Mouse (Mus musculus): ENCODE measurements around the gene Cenpp.

Gene Cenpp

DNA sequence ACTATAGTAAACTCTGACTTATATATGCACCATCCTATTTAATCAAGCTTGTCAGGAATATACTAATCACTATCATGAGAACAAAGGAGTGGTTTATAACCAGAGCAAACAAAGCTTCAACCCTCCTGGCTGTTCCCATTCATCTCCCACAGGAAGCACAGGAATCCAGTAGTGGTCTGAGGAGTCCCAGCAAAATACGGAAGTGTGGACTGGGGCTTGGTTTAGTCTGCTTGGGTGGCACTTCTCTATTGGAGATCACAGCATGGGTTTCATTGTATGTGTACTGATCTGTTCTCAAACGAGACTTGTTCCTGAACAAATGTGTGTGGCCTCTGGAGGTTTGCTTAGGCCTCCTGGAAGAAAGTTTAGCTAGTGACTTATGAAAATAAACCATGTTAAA is 133.8 kb downstream of the Cenpp start:
- no peak for DNase-seq (ENCODE audit: low spot score)

DNA sequence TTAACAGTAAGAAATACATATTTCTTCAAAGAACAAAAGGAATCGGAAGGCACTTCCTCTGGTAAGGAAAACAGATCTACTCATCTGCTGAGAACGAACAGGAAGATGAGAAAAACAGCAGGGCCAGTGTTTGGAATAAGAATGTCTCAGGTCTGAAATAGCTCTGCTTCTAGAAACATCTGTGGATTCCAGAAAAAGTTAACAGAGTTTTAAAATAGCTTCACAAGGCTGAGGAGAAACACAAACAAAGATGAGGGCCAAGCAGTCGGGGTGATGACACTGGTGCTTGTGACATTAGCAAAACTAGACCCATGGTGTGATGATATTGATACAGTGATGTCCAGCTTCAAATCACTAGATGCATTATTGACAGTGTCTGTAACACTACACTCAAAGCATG is 145.4 kb downstream of the Cenpp start:
- DNase-seq (ENCODE audit: low spot score): no peak

DNA sequence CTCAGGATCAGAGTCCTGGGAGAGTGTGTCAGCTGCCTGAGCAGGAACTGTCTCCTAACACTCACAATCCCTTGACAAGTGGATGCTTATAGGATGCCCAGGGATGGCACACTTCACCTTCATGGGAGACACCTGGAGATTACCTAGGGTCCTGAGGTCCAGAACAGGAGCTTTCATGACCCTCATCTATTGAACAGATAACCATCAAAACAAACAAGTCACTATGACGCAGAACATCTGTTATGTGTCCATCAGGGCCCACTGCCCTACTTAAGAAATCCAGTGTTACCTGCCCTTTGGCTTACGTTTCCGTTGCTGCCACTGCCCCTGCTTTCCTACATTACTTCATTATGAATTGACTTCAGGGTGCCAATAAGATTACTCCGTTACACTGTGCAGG is 146.8 kb downstream of the Cenpp start:
- no peak for DNase-seq (ENCODE audit: low spot score)

DNA sequence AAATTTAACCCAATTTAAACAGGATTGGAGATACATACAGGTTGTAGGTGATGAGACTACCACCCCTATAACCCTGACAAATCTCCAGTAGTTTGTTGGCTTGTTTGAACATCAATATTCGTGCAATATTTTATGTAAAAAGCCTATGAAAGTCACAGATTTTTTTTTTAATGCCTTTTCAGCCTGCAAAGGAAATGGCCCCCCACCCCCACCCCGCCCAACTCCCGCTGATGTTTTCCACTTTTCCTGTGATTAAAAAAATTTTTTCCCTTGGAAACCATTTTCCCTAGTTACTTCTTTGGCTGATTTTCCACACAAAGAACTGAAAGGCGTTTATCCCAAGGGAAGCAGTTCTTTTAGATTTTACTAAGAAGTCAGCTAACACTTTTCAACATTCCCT is 148.1 kb downstream of the Cenpp start, which contains the start of gene Ecm2:
Gene Ecm2, plus strand, starts transcription at position 301 of the 400 bp plus-strand sequence.
- no peak for DNase-seq (ENCODE audit: low spot score)

DNA sequence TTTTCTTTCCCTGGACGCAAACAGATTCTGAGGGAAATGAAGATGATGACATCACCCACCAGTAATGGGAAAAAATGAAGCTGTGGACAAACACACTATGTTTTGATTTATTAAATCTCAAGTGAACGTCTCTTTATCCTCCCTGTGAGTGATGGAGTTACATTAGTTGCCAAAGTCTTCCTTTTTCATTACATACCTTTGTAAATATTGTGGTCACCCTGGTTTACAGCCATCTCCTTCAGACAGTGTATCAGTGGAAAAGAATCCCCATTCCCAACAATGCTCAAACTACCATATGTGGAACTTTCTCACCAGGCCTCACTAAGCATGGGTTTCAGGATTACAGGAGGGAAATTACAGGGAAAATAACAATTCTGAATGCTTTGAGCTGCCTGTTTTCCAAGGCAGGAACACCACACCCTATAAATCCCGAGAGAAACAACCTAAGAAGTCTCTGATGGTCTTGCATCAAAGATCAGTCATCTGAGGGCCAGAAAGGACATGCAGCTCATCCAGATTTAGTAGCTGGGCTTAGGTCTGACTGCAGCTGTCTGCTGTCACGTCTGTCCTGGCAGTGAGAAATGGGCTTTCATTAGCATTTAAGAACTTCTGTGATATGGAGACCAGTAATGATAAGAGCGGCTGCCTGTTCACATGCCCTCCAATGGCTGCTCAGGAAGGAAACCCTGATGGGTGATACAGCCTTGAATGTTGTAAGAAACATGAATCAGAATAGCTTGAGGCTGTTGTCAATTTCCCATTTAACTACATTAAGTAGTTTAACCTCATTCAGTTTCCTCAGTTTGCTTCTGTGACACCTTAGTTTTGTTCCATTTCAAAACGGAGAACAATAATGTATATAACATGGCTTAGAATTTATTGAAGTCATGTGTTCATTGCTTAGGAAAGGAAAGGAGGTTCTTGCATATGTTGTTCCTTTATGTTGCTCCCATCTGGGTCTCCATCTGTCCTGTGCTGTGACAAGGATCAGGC is 159.9 kb downstream of the Cenpp start, which contains the start of gene Tes3-ps:
Gene Tes3-ps, plus strand, starts transcription at position 943 of the 993 bp plus-strand sequence.
- no peak for DNase-seq (ENCODE audit: low spot score)

DNA sequence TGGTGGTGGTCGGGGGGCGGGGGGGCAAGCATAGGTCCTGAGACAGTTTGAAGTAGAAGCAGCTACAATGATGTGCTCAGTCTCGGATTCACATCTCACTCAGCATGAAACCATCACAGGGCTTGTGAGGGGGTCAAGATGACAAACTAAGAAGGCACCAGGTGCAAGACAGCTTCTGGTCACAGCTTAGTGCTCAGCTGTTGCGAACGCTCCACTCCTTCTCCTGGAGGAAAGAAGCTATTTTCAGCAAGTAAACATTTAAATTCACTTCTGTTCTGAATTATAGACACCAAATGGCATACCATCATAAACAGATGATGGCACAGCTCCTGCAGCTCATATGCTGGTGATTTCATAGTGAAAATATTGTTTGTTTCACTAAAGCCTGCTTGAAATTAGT is 167.2 kb downstream of the Cenpp start:
- DNase-seq (ENCODE audit: low spot score): no peak

DNA sequence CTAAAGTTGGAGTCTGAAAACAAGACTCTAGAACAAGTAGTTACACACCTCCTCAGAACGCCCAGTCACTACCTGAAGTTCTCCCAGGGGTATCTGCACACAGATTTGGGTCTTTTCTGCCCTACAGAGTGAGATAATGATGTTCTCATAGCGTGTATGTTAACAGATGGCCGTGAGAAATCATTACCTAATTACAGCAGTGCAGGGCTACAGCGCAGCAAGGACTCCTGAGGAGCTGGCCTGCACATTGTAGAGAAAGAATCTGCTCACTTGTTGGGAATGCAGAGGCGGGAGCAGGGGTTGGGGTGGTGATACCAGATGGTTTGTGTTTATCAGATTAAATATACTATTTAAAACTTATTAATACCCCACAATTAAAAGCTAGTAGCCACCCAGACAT is 172.0 kb downstream of the Cenpp start:
- no peak for DNase-seq (ENCODE audit: low spot score)

DNA sequence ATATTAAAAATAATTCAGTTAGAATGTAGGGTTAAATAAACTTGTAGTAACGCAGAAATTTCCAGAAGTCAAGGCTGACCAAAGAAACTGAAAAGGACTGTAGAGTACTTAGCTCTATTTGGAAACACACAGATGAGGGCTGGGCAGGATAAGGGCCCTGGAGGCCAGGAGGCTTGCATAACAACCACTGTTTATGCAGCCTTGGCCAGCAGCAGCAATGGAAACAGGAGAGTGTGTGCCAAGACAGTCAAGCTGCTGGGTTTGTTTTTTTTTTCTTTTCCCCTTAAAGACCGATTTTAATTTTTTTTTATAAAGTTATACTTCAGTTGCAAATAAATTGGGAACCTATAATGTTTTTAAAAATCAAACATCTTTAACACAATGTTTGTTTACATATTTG is 172.5 kb downstream of the Cenpp start:
- DNase-seq (ENCODE audit: low spot score): peak; percentile 62

DNA sequence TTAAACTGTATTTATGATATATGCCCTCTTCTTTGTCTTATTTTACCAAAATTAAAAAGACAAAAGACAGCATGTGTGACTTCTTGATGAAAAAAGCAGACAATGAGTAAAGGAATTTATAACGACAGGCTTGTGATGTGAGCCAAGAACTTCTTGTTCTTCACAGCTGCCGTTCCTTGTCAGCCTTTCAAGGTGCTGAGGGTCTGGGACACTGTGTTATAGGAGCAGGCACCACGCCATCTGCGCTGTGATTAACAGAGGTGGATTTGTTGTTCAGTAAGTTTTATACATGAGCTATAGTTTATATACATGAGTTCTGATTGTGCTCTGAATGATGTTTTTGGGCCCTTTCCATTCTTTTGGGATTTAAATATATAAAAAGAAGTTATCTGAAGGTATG is 173.2 kb downstream of the Cenpp start:
- DNase-seq (ENCODE audit: low spot score): peak; percentile 71

DNA sequence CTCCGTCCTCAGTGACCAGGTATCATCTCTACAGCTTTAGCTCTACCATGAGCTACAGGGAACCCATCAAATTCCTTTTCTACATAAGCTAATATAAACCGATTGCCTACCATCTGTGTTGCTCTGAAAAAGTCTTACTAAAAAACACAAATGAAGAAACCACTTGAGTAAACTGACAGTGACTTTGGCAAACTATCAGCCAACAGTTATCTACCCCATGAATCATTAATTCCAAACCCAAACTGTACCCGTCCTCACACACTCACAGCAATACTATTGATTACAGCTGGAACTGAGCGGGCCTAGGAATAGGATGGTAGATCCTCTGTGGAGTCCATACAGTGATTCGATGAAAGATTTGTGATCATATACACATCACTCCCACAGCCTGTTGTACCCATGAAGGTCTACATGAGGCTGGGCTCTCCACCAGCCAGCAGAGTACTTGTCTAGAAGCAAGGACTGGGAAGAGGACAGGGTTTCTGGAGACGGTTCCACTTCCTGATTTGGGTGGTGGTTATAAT is 173.7 kb downstream of the Cenpp start:
- no peak for DNase-seq (ENCODE audit: low spot score)

DNA sequence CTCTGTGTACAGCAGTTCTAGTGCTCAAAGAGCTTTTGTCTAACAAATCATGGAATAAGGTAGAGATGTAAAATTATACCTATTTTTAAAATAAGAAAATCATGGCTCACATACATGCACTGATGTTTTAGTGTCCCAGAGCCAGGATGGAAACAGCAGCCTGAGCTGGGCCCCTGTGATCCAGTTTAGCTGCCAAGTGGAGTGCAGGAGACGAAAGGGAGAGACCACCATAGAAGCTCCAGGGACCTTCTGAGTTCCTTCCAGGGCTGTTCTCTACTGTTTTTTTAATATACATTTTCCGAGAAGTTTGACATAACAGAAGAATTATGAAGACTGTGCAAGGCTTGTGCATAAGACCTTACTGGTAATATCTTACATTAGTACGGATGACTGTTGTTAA is 174.7 kb downstream of the Cenpp start:
- DNase-seq (ENCODE audit: low spot score): no peak

DNA sequence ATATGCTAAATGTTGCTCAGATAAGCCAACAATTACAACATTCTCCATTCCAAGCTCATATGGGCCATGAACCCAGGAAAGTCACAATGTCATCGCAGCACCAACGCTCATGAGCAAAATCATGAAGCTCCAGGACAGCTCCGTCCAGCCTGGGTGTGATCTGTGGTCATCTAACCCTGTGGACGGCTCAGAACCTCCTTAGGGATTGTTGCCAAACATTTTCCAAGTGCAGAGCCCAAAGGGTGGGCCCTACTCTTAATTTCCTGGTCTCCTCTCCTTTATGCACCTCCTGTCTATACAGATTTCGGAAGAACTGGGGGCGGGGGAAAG is 179.9 kb downstream of the Cenpp start:
- no peak for DNase-seq (ENCODE audit: low spot score)

DNA sequence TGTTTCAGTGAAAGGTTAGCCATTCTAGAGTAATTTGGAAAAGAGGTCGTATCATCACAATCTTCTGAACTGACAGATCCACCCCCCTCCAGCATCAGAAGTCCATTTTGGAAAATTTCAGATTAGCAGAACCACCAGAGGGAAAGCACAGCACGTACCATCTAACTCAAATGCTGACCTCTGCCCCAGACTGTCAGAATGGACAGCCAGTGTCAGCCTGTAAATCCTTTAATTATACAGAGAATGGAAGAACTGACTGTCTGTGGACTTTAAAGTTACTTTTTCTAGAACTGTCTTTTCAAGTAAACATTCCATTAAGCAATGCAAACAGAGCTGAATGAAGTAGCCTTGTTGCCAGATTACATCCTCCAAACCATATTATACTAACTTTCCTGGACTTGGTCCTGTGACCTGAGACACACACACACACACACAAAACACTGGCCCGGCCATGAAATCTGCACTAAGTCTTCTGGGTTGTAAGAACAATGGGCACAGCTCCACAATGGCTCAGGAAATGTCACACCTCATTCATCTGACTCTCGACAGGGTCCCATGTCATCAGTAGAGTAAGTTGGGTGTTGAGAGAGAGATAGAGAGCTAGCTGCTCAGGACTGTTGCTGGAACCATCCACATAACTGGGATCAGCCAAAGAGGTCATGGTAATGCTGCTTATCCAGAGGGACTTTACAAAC is 180.5 kb downstream of the Cenpp start:
- no peak for DNase-seq (ENCODE audit: low spot score)

DNA sequence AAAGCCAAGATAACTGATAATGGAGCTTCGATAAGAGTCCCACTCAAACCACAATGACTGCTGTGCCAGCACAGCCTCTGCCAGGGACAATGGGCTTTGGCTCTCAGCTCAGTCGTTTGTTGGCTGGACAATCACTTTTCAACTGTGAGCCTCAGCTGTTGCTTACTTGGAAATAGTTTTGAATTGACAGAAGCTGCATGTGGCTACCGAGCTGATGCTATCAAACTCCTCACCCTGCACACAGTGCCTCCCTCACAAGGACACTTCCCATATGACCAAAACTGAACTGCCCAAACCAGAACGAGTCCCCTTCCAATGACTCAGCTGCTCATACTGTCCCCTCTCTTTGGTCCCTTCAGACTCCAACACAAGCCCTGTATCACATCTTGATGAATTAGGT is 181.8 kb downstream of the Cenpp start:
- no peak for DNase-seq (ENCODE audit: low spot score)

DNA sequence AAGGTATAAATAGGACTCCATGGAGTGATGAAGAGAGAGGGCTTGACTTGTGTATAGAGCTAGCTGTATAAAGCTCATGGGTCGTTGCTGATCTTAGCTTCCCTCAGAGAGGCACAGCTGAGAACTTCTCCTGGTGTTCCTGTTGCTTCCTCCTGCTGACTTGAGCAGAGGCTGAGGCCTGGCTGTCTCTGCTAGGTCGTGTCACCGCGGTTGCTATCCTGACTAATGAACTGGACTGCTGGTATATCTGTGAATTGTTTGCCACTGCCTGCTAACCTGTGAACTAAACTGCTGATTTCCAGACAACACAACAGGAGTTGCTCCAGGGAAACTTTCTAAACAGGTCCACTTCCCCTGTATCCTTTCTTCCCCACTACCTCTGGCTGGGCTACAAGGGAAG is 182.3 kb downstream of the Cenpp start:
- no peak for DNase-seq (ENCODE audit: low spot score)

DNA sequence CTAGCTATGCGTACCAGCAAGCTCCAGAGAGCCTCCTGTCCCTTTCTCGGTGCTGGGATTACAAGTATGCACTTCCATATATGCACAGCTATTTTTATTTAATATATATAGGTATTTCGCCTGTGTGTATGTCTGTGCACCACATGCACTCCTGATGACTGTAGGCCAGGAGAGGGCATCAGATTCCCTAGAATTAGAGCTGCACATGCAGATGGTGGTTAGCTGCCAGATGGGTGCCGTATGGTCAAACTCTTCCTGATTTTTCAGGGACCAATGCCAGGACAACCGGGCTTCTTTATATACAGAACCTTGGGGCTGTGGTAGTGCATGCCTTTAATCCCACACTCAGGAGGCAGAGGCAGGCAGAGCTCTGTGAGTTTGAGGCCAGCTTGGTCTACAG is 183.6 kb downstream of the Cenpp start:
- DNase-seq (ENCODE audit: low spot score): no peak

DNA sequence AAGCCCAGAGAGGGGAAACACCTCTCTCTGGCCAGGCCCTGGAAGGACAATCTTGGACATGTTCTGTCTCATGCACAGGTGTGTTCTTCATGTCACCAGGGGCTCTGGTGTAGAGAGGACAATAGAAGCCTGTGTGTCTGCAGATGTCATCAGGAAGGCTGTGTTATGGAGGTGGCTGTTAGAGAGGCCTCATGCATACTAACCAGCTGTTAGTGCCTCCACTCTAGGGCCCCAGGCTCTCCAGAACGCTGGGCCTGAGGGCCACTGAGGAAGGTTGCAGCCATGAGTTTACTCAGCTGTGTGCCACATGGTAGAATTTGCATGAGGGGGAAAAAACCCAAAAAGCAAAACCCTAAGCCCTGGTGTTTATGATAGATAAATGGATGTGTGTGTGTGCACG is 185.0 kb downstream of the Cenpp start:
- DNase-seq (ENCODE audit: low spot score): no peak

DNA sequence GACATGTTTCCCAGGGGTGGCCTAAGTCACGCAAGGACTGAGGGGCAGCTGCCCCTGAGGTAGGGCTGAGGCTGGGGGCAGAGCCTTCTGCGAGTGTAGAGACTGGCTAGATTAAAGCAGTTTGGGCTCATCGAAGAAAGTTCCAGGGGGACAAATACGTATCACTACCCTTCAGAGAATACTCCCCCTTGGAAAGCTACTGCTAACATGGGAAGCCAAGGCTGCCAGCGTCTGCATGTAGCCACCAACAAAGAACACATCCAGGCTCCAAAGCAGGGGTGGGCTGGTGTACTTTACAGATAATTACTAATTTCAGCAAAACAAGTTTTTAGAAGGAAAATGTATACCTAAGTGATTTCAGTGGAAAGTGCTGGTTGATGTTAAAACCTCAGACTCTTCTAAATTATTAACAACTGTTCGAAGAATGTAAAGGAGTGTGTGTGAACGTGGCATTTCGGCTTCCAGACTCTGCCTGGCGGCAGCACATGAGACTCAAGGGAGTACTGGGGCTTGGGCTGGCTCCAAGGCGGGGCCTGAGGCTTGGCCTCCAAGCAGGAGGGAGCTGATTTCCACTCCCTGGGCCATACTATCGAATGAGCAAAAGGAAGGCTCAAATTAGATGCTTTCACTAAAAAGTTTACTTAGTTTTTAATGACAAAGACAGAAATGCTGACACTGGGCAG is 186.1 kb downstream of the Cenpp start:
- peak; percentile 81 for DNase-seq (ENCODE audit: low spot score)

DNA sequence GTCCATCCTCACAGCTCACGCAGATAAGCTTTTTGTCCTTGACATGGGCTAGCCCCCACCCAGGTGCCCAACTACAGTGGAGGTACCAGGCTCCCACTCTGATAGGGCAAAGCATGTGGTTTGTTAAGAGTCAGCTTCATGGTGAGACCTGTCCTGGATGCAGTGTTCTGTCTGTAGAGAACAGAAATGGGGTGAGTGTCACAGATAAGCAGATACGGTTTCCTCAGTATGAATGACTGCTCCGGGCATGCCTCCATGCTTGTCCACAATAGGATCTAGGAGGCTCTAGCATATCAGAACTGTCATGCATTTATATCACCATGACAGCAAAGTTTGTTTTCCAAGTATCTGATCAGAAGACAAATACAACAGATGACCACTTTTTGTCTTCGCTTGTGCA is 186.7 kb downstream of the Cenpp start:
- DNase-seq (ENCODE audit: low spot score): no peak

DNA sequence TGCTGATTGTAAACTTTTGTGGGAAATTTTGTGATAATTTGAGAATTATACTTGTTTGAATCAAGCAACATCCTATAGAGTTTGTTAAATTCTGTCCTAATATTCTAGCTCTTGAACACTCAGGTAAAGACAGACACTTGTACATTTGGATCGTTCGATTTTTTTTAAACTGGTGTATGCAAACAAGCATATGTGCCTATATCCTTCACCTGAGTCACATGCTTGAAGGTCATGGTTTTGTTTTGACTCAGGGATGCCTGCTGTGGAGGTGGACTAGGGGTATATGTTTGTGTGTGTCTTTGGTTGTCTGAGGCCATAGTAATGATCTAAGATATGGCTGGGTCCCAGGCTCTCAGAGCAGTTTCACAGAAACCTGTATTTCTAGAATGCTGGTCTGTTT is 189.7 kb downstream of the Cenpp start:
- no peak for DNase-seq (ENCODE audit: low spot score)

DNA sequence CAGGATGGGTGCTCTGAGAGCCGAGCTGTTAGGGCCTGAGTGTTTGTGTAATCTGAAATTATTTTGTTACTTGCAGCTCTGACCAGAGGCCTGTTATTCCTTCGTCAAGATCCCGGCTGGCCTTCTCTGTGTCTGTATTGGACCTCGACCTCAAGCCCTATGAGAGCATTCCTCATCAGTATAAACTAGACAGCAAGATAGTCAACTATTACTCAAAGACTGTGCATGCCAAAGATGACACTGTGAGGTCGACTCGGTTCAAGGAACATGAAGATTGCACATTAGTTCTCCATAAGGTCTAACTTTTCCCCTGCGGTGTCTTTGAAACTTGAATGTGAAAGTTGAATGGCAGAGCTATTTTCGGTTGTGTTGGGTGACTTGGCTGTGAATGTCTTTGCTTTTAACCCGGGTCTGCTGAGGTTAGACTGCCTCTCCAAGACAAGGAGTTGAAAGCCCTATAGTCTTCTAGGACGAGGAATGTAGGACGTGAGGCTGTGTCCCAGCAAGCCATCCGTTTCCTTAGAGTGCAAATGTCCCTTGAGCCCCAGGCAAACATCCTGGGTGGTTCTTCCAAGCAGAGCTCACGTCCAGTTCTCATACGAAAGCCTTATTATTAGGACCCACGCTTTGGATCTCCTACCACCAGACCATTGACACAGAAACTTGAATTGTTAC is 191.0 kb downstream of the Cenpp start:
- no peak for DNase-seq (ENCODE audit: low spot score)

All from testis, postnatal 10 days (tissue).